Comparison of ENCODE assay signal across 13 mouse cellular contexts in the genomic region with DNA sequence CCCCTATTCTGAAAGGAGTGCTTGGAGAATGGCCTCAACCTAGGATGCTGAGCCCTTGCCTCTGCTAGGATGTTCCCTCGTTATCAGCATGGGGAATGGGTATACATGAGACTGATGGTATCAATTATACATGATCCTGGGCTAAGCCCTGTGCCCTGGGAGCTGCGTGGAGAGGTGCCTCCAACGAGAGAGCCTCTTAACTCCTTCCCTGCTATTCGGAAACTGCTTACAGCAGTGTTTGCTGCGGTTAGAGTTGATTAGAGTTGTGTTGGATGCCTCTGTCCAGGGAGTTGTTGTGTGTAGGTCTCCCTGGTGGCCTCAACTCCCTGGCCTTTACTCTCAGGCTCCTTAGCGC. TPM values are rescaled to one million over a fixed set of nuclear protein-coding genes. Genes with fewer than 3 reads are reported as not detected.
DNase-seq lines count a peak whose midpoint lies in the region; ATAC-seq lines count a peak whose summit lies in the region.
"Had no signal": no experiment of that assay in that cellular context is flagged by ENCODE, and none has a peak within 500 bp of the region (broad histone marks: within the 10 kb centered on the region; RNA-seq: fewer than 3 reads in every experiment).

No protein-coding gene starts in this region.

- intact Hi-C loops in heart, postnatal 10 days (cut with DNase I), result no loop called here

- 15% methylated on average over 6 of the region's 6 CpGs for WGBS in heart, embryonic 16.5 days
- WGBS in liver, embryonic 12.5 days (ENCODE audit: insufficient replicate concordance), result 14% methylated on average over 6 of the region's 6 CpGs
- WGBS in stomach, embryonic 16.5 days, result 14% methylated on average over 6 of the region's 6 CpGs

- no peak overlapping the region for H3K4me3 ChIP-seq in heart, embryonic 16.5 days (ENCODE audit: low read length)
- H3K4me3 ChIP-seq in megakaryocyte, embryonic 14.5 days (replicated peaks), result peak overlapping the region; percentile 1
- H3K4me3 ChIP-seq in liver, embryonic 12.5 days, result no peak overlapping the region
- H3K4me3 ChIP-seq in stomach, embryonic 16.5 days (replicated peaks; ENCODE audit: low read length), result no peak overlapping the region
- H3K4me3 ChIP-seq: erythroblast, embryonic 14.5 days; limb, embryonic 15.5 days had no signal

- no peak overlapping the region for H3K27ac ChIP-seq in heart, embryonic 16.5 days (ENCODE audit: low read length)
- peak overlapping the region; percentile 64 for H3K27ac ChIP-seq in liver, embryonic 12.5 days
- H3K27ac ChIP-seq in stomach, embryonic 16.5 days (ENCODE audit: low read length), result peak overlapping the region; percentile 69
- H3K27ac ChIP-seq: limb, embryonic 15.5 days had no signal

- no peaks in the 10 kb centered on the region for H3K36me3 ChIP-seq in heart, embryonic 16.5 days (ENCODE audit: control insufficient read depth, insufficient read depth)
- no peaks in the 10 kb centered on the region for H3K36me3 ChIP-seq in megakaryocyte, embryonic 14.5 days (replicated peaks; ENCODE audit: low read length)
- no peaks in the 10 kb centered on the region for H3K36me3 ChIP-seq in liver, embryonic 12.5 days
- no peaks in the 10 kb centered on the region for H3K36me3 ChIP-seq in stomach, embryonic 16.5 days (ENCODE audit: control insufficient read depth, insufficient read depth, low read length)
- H3K36me3 ChIP-seq: limb, embryonic 15.5 days had no signal

- H3K27me3 ChIP-seq in heart, embryonic 16.5 days (ENCODE audit: control insufficient read depth, insufficient read depth, low read length), result no peaks in the 10 kb centered on the region
- peaks cover 67% of the 10 kb centered on the region for H3K27me3 ChIP-seq in megakaryocyte, embryonic 14.5 days (replicated peaks)
- H3K27me3 ChIP-seq in liver, embryonic 12.5 days (replicated peaks), result peaks cover 40% of the 10 kb centered on the region
- H3K27me3 ChIP-seq in stomach, embryonic 16.5 days (ENCODE audit: control insufficient read depth, insufficient read depth, low read length), result no peaks in the 10 kb centered on the region; the same call in 1 of the 2 replicates

- no peak for DNase-seq in heart, postnatal 10 days
- no peak for DNase-seq in spleen, postnatal 36 days (ENCODE audit: low spot score in 2 of 2)
- DNase-seq in thymus, postnatal 36 days, result no peak
- DNase-seq: adrenal gland, postnatal 25 days; cerebellum, postnatal 10 days; gastrocnemius, postnatal 10 days had no signal

- peak overlapping the region; percentile 50 for H3K4me2 ChIP-seq in heart, embryonic 16.5 days (ENCODE audit: low read depth, low read length)
- H3K4me2 ChIP-seq in liver, embryonic 12.5 days, result peak overlapping the region; percentile 31
- no peak overlapping the region for H3K4me2 ChIP-seq in stomach, embryonic 16.5 days (ENCODE audit: low read depth, low read length)
- H3K4me2 ChIP-seq: limb, embryonic 15.5 days had no signal

- peaks cover 17% of the 10 kb centered on the region for H3K4me1 ChIP-seq in heart, embryonic 16.5 days (ENCODE audit: control insufficient read depth, insufficient read depth, low read length)
- peaks cover 20% of the 10 kb centered on the region for H3K4me1 ChIP-seq in megakaryocyte, embryonic 14.5 days
- peaks cover 18% of the 10 kb centered on the region; the same call in 1 of the 2 replicates for H3K4me1 ChIP-seq in liver, embryonic 12.5 days
- no peaks in the 10 kb centered on the region for H3K4me1 ChIP-seq in stomach, embryonic 16.5 days (ENCODE audit: control insufficient read depth, insufficient read depth, low read length)

- H3K9me3 ChIP-seq in heart, embryonic 16.5 days (replicated peaks; ENCODE audit: control insufficient read depth, low read length), result no peaks in the 10 kb centered on the region
- H3K9me3 ChIP-seq in megakaryocyte, embryonic 14.5 days, result no peaks in the 10 kb centered on the region
- H3K9me3 ChIP-seq in liver, embryonic 12.5 days (replicated peaks), result no peaks in the 10 kb centered on the region
- H3K9me3 ChIP-seq in stomach, embryonic 16.5 days (replicated peaks; ENCODE audit: control insufficient read depth, low read length), result no peaks in the 10 kb centered on the region
- H3K9me3 ChIP-seq: limb, embryonic 15.5 days had no signal

- peak overlapping the region; percentile 18; the same call in 1 of the 2 replicates for H3K9ac ChIP-seq in heart, embryonic 16.5 days (ENCODE audit: low read length)
- H3K9ac ChIP-seq in liver, embryonic 12.5 days, result no peak overlapping the region
- H3K9ac ChIP-seq in stomach, embryonic 16.5 days (ENCODE audit: low read length), result no peak overlapping the region; the same call in 1 of the 2 replicates
- H3K9ac ChIP-seq: limb, embryonic 15.5 days had no signal

- no peak for ATAC-seq in heart, embryonic 16.5 days (replicated peaks; ENCODE audit: extremely low read depth, insufficient read depth, low FRiP score)
- ATAC-seq in megakaryocyte, adult 5-6 weeks (ENCODE audit: poor library complexity, severe bottlenecking), result no peak
- no peak for ATAC-seq in liver, embryonic 12.5 days
- peak; percentile 46; the same call in 1 of the 2 replicates for ATAC-seq in stomach, embryonic 16.5 days (ENCODE audit: insufficient read depth, low FRiP score)

RNA-seq across cellular contexts. Expression of a gene that starts 41.4 kb away (rescaled TPM):
- 36.6 and 45.6 TPM in 2 replicates for polyA plus RNA-seq in heart, embryonic 16.5 days (2015; fragmentation: Nextera tagmentation; extraction: Ambion mirVana)
- total RNA-seq in heart, postnatal 10 days (2021), result 10 to 100 TPM; 21.9 to 22.3 TPM
- 2.4 TPM in 1 of 2 replicates, not detected in the other for polyA plus RNA-seq in megakaryocyte, embryonic 14.5 days (2012; ENCODE audit: insufficient read depth, low replicate concordance)
- total RNA-seq in megakaryocyte, adult 5-6 weeks (2015), result 0.47 and 1.4 TPM in 2 replicates
- total RNA-seq in megakaryocyte, adult 5-6 weeks (2017), result 0.41 and 0.81 TPM in 2 replicates
- 22.9 and 23.0 TPM in 2 replicates for polyA plus RNA-seq in liver, embryonic 12.5 days (2016; fragmentation: Nextera tagmentation; extraction: Ambion mirVana)
- polyA plus RNA-seq in stomach, embryonic 16.5 days (2015; fragmentation: Nextera tagmentation; extraction: Ambion mirVana), result 76.8 and 81.3 TPM in 2 replicates
